Mouse (Mus musculus) heart, embryonic 11.5 days (tissue): Measurements from ENCODE around the gene Ehmt1. TPM values are rescaled to one million over a fixed set of nuclear protein-coding genes. Genes with fewer than 3 reads are reported as not detected.

Experiments used
- microRNA-seq: library from miRNA; unstranded; fragments of <30 nt; microRNA quantifications from one replicate; pipeline ENCODE4, GENCODE M21; 2016; ENCODE audit warnings: borderline number of aligned reads
- polyA plus RNA-seq: library from polyadenylated mRNA; unstranded; fragments of >200 nt; fragmentation: Nextera tagmentation; extraction: Ambion mirVana; gene quantifications from 2 replicates; pipeline ENCODE4 v1.2.1, GENCODE M21; 2014

The Ehmt1 gene
- polyA plus RNA-seq, 1 experiment from 2014 or later, result 53.8 TPM

Small RNA genes within 50 kb of the gene (microRNA-seq; reads per million reads assigned to microRNA genes)
- gene Gm22875, result not detected

Other genes with a start within 250 kb of the Ehmt1 start
- gene Cacna1b, start 156.5 kb downstream of the Ehmt1 start, polyA plus RNA-seq, result 0.23 and 0.32 TPM in 2 replicates
- gene Arrdc1, start 15.6 kb upstream of the Ehmt1 start, polyA plus RNA-seq, result 10.3 and 12.3 TPM in 2 replicates
- gene Zmynd19, start 30.2 kb upstream of the Ehmt1 start, polyA plus RNA-seq, result 12.5 and 19.7 TPM in 2 replicates
- gene Dph7, start 42.8 kb upstream of the Ehmt1 start, polyA plus RNA-seq, result 17.2 and 22.0 TPM in 2 replicates
- gene Mrpl41, start 55.5 kb upstream of the Ehmt1 start, polyA plus RNA-seq, result 123 and 137 TPM in 2 replicates
- gene Pnpla7, start 56.4 kb upstream of the Ehmt1 start, polyA plus RNA-seq, result 6.9 and 8.1 TPM in 2 replicates
- gene Nsmf, start 134.7 kb upstream of the Ehmt1 start, polyA plus RNA-seq, result 32.9 and 37.7 TPM in 2 replicates
- not detected in 2 replicates for gene Entpd8, start 160.7 kb upstream of the Ehmt1 start, polyA plus RNA-seq
- gene Noxa1, start 175.5 kb upstream of the Ehmt1 start, polyA plus RNA-seq, result 0.10 TPM in 1 of 2 replicates, not detected in the other